Mouse (Mus musculus): ENCODE results near the gene Npw.
A peak's percentile ranks its signal among the peaks of the same experiment; 100 is the strongest.

The Npw gene

DNA sequence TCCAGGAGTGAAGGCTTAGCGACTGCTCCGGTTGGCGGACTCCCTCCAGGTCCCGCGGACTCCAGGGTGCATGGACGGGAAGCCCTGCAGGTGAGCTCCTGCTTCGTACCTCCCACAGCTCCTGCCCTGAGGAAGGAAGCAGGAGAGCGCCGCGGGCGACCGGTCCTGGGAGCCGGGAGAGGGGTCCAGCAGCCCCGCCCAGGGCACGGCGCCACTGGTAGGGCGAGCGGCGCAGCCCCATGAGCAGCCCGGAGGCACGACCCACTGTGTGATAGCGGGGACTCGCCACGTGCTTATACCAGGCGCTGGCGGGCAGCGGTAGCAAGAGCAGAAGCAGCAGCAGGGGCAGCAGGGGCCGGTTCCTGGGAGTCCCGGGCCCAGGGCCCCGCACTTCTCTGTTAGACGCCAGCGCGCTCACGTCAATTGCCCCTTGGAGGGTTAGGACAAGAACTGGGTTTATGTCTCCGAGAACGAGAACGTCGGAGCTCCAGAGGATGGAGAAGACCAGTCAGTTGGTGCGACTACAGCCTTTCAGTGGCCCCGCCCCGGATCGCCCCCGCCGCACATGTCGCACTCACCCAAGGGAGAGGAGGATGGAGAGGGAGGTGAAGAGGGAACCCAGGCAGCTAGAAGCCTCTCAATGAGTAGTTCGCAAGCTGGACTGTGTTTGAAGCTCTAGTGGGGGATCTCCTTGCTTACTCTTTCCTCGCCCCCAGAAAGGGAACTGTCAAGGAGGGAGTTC lies at the start of gene Npw:
Npw (minus strand) TSS at position 441 of the 742 bp plus-strand sequence.
- no peak for DNase-seq (ENCODE audit: low spot score in 2 of 2)

GRCm38 (mm10) chr17:24707801-24708425 lies 49.7 kb upstream of the Npw start:
- no peak for DNase-seq (ENCODE audit: low spot score in 2 of 2)

DNA sequence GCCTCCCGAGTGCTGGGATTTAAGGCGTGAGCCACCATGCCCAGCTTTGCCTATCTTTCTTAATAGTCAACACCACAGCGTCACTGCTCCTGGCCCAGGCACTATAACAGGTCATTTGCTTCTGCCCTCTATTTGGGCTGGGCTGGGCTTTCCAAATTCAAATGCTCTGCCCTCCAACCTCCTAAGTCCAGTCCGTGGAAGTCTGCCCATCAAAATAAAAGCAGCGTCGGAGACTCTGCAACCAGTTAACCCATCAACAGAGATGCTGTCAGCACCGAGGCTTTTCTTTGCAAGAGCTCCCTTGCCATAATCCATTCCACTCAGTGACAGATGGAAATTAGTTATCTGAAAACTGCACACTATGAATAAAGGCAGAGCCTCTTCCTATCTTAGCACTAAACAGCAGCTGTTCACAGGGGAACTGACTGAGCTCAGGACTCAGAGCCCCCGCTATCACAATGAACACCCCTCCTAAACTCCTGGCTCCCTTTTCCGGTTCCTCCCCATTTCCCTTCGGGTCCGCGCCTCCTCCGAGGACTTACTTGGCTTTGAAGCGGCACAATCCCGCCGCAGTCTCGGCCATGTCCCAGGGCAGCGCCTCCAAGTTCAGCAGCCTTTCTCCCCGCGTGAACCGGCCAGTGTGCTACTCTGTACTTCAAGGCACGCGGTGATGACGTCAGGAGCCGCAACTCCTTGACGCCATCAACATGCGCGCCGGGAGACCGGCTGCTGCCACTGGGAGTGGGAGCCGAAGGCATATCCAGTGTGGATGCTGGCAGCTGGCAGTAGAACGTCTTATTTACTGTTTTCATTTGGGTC lies 48.9 kb upstream of the Npw start, which contains the start of gene Tbl3:
Tbl3 (minus strand) TSS at position 679 of the 819 bp plus-strand sequence.
- peak; percentile 90 to 93 for DNase-seq (ENCODE audit: low spot score in 2 of 2)

DNA sequence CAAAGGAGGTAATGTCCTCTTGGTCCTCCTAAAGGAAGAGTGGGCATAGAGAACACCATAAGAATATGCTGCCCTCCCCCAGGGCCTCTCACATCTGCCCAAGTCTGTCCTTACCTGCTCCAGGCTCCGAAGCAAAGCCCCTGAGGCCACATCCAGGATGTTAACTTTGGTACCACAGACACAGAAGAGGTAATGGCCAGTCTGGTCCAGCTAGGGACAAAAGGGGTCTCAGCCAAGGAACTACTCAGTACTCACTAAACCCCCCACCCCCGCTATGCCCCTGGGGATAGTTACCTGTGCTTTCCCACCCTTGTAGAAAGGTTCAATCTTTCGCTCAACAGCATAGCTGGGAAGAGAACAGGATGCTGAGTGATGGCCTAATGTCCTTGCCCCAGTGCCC lies 47.6 kb upstream of the Npw start:
- DNase-seq (ENCODE audit: low spot score in 2 of 2) = no peak

- no peak for DNase-seq (ENCODE audit: low spot score in 2 of 2)
Measured at GRCm38 (mm10) chr17:24701251-24701650, 43.0 kb upstream of the Npw start.

GRCm38 (mm10) chr17:24699473-24699872 lies 41.2 kb upstream of the Npw start:
- DNase-seq (ENCODE audit: low spot score in 2 of 2) = no peak

DNA sequence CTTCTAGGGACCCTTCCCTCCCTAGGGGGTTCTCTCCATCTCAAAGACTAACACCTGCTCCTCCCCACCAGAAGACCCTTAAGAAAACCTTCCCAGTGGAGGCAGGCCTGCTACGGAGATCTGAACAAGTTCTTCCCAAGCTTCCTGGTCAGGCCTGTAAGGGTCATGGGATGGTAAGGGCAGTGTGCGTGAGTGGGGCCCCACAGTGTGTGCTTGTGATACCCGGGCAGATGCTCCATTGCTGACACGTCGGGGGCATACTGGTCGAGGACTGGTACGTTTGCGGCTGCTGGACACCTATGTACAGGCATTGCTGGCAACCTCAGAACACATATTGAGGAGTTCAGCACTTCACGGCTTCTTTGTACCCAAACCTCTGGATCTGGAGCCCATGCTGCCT lies 40.5 kb upstream of the Npw start:
- DNase-seq (ENCODE audit: low spot score in 2 of 2) = no peak

DNA sequence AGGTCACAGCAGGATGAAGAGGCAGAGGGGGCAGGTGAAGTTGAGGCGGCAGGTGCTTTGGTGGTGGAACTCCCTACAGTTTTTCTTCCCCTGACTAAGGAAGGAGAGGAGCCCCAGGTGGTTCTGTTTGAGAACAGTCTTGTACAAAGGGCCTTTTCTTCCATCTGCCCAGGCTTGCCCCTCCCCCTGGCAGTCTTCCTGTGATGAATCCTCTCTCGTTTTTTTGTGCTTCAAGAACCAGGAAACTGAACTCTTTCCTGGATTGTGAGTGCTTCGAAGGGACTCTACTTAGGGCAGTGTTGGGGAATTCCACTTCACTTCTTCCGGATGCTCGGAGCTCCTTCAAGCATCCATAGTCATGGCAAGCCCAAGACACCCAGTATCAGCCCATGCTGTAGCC lies 39.7 kb upstream of the Npw start:
- no peak for DNase-seq (ENCODE audit: low spot score in 2 of 2)

- DNase-seq (ENCODE audit: low spot score in 2 of 2) = peak; percentile 82 to 88
Measured at GRCm38 (mm10) chr17:24696011-24696697, 37.9 kb upstream of the Npw start, which contains the start of the genes Gfer and Noxo1. Gene Gfer, minus strand, starts transcription at chr17:24696156. Gene Noxo1, plus strand, starts transcription at chr17:24696234.

GRCm38 (mm10) chr17:24695326-24696010 lies 37.2 kb upstream of the Npw start:
- DNase-seq (ENCODE audit: low spot score in 2 of 2) = no peak

- no peak for DNase-seq (ENCODE audit: low spot score in 2 of 2)
Measured at GRCm38 (mm10) chr17:24692385-24692784, 34.1 kb upstream of the Npw start.

DNA sequence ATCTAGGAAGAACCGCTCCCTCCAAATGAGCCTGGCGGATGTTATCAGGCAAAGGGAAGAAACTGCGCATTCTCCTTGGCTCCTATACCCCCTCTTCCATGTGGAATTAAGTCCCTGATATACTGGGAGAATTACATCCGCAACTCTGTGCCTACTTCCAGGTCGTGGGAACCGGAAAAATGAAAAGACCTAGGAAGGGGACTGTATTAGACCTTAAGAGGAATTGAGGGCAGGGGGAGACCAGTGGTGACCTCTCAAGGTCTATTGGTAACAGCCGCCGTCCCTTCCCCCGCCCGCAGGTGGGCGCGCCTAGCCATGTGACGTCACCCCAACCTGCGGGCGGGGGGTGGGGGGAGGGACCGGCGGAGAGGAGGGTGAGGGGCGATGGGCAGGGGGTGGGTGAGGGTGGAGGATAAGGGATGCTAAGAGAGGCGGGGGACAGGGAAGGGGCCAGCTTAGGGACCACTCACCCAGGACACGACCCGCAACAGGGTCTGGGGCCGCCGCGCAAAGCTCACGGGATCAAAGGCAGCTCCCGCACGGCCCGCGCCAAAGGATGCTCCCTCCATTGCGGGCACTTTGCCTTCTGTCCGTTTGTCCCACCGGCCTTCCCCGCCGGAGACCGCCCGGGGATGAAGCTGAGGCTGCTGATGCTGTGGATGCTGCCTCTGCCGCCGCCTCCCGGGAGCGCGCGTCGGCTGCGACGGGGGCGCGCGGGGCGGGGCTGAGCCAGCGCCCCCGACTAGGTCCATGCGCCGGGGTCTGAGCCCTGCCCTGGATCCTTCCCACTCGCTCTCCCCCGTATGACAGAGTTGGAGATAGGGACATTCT lies 31.2 kb upstream of the Npw start, which contains the start of gene Syngr3:
Syngr3 (minus strand) TSS at position 705 of the 831 bp plus-strand sequence.
- no peak for DNase-seq (ENCODE audit: low spot score in 2 of 2)

- DNase-seq (ENCODE audit: low spot score in 2 of 2) = no peak
Measured at GRCm38 (mm10) chr17:24687599-24687998, 29.3 kb upstream of the Npw start.

DNA sequence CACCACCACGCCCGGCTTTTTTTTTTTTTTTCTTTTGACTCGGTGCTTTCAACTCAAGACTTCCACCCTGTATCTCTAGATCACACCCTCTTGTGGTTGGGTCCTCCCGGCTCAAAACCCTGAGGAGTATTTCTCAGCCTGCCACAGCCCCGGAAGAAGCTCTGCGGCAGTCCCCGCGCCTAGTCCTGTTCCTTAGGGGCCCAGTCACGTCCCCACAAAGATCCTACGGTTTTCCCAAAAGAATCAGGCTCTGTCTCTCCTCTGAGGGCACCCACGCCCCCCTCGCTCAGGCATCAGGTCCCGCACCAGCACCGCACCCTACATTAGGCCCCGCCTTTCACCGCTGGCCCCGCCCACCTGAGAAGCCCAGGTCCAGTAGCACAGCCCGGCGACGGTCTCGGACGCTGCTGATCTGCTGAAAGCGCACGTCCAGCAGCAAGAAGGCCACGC lies 28.9 kb upstream of the Npw start:
- no peak for DNase-seq (ENCODE audit: low spot score in 2 of 2)

GRCm38 (mm10) chr17:24686514-24686913 lies 28.3 kb upstream of the Npw start:
- no peak for DNase-seq (ENCODE audit: low spot score in 2 of 2)

DNA sequence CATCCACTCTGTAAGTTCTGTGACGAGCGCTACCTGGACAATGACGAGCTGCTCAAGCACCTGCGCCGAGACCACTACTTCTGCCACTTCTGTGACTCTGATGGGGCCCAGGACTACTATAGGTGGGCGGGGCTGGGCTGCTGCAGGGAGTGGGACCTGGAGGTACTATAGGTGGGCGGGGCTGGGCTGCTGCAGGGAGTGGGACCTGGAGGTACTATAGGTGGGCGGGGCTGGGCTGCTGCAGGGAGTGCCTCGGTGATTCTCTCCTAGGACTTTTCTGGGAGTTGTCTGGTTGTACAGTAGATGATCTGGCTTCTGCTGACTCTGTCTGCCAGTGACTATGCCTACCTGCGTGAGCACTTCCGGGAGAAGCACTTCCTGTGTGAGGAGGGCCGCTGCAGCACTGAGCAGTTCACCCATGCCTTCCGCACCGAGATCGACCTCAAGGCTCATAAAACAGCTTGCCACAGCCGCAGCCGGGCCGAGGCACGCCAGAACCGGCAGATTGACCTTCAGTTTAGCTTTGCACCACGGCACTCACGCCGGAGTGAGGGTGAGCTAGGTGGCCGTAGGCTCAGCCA lies 19.3 kb upstream of the Npw start:
- no peak for DNase-seq (ENCODE audit: low spot score in 2 of 2)

DNA sequence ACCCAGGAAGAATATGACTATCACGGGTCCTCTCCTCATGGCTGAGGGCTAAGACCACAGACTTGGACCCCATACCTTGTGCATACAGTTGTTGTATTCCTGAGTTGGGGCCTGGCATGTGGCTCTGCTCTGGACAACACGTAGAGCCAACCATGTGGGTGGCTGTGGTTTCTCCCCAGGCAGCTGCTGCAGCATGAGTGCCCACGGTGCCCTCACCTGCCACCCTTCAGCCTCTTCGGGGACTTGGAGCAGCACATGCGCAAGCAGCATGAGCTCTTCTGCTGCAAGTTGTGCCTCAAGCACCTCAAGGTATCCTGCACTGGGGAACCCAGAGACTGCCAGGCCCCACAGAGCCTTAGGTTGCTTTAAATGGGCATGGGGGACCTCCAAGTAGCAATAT lies 18.6 kb upstream of the Npw start:
- DNase-seq (ENCODE audit: low spot score in 2 of 2) = no peak

- peak in 1 of 2 experiments; percentile 56 for DNase-seq (ENCODE audit: low spot score in 2 of 2)
Measured at GRCm38 (mm10) chr17:24676187-24676586, 17.9 kb upstream of the Npw start.

DNA sequence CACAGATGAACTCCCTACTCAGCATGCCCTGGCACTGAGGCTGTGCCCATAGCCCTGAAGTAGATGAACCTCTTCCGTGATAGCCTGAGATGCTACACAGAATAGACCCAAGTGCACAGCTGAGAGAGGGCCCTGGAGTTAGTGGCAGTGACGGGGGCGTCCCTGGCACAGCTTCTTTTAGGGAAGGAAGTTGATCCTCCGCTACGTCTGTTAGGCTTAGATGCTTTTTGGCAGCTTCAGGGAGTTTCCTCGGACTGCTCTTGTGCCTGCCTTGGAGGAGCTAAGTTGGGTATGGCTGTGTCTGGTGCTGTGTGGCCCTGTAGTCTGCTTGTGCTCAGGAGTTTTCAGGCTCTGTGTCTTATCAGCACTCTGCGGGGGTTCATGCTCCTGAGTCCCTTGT lies 16.0 kb upstream of the Npw start:
- no peak for DNase-seq (ENCODE audit: low spot score in 2 of 2)

DNA sequence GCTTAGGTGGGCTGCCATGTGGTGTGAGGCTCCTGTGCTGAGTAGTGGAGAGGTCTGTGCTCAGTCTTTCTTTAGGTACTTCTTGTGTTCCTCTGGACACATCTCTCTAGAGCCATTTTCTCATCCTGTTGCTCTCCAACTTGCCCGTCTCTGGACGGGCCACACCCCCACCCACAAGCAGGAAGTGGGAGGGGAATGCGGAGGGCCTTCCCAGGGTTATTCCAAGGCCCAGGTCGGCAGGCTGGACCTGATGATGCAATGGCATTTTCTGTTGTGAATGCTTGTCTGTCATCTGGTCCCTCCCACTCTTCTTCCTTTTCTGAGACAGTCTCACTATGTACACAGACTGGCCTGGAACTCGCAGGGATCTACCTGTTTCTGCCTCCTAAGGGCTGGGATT lies 13.9 kb upstream of the Npw start:
- peak; percentile 64 to 74 for DNase-seq (ENCODE audit: low spot score in 2 of 2)
